Mouse (Mus musculus) small intestine, adult 2 months (tissue): Measurements from ENCODE around the gene Otud1. TPM values are rescaled to one million over a fixed set of nuclear protein-coding genes. Genes with fewer than 3 reads are reported as not detected.

Experiments
- H3K27ac ChIP-seq: fragments of 200-500 bp; 2 replicates; pipeline ENCODE4 v1.5.1; 2012; ENCODE audit warnings: low read depth, low read length, control low read depth, inconsistent platforms; ENCODE audit not compliant: insufficient read depth
- H3K27me3 ChIP-seq: fragments of 200-500 bp; 2 replicates; pipeline ENCODE4 v1.6.1; 2012; ENCODE audit warnings: mild to moderate bottlenecking, moderate library complexity, low read length, inconsistent platforms; ENCODE audit not compliant: control insufficient read depth, insufficient read depth
- H3K36me3 ChIP-seq: fragments of 200-500 bp; 2 replicates; pipeline ENCODE4 v1.6.1; 2012; ENCODE audit warnings: mild to moderate bottlenecking, low read length, control low read depth, inconsistent platforms; ENCODE audit not compliant: control insufficient read depth, insufficient read depth
- H3K4me1 ChIP-seq: fragments of 200-500 bp; 2 replicates; pipeline ENCODE4 v1.6.1; 2012; ENCODE audit warnings: low read length, inconsistent platforms, mixed read lengths; ENCODE audit not compliant: control insufficient read depth, insufficient read depth, insufficient read length
- H3K4me3 ChIP-seq: fragments of 200-500 bp; 2 replicates; pipeline ENCODE4 v1.5.1; 2012; ENCODE audit warnings: low read depth, mild to moderate bottlenecking, control low read depth, inconsistent platforms, low read length, moderate library complexity
- CTCF ChIP-seq: fragments of 200-500 bp; IDR thresholded peaks from 2 replicates; pipeline ENCODE4 v1.5.1; 2012; ENCODE audit warnings: low read depth, mild to moderate bottlenecking, control low read depth, inconsistent platforms, low read length, moderate library complexity, mixed read lengths; ENCODE audit not compliant: insufficient replicate concordance, insufficient read length; ENCODE audit errors: extremely low read depth
- POLR2A ChIP-seq: fragments of 200-500 bp; IDR thresholded peaks from 2 replicates; pipeline ENCODE4 v1.6.1; 2012; ENCODE audit warnings: low read depth, mild to moderate bottlenecking, control low read depth, inconsistent platforms, low read length, moderate library complexity
- WGBS: fragments of 180-500 bp; shearing (Covaris S2); methylation state at CpG from one replicate; pipeline ENCODE4 v1.1.7; 2018; 5-methylcytosine and 5-hydroxymethylcytosine counted together
- polyA plus RNA-seq: library from polyadenylated mRNA; depleted of rRNA; stranded (reverse); fragments of >200 nt; gene quantifications from 2 replicates; pipeline ENCODE4 v1.2.3, GENCODE M21; 2012; rRNA removed

The Otud1 gene
- 4.4 and 6.1 TPM in 2 replicates for polyA plus RNA-seq

DNA sequence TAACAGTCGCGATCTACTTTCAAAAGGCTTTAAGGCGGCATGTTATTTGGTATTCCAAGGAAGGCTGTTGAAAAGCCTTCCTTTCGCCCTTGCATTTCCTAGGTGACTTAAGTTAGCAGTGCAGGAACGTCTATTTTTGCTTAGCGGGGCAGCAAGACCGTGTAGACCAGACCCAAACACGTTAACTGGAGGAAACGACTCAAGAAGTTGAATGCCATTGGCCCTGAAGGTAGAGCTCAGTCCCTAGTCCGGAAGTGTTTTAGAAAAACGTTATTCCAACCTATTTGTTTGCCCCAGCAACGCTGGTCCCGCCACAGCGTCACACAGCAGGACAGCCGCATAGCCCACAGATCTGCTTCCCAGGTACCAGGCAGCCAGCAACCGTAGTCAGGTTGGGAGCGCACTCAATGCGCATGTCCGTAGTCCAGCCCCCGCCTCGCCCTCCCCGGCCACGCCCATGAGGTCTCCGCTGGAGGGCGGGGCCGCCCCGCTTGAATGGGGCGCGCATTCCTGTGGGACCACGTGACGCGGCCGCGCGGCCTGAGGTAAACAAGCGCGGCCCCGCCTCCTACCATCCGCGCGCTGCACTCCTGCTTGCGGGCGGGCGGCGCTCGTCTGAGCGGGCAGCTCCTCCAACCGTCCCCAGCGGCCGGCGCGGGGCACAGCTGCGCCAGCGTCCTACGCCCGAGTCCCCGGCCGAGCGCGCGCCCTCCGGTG lies at the start of gene Otud1:
Otud1 (plus strand) TSS at position 595 of the 717 bp plus-strand sequence.
- TF ChIP-seq POLR2A (peak; percentile 58; the same call in 1 of the 2 replicates), CTCF (no peak)
- H3K4me1 ChIP-seq, result peaks cover 2% of the 10 kb centered on the region
- H3K4me3 ChIP-seq, result peak within 1 kb of the TSS; percentile 83
- H3K27me3 ChIP-seq, result peaks cover 14% of the 10 kb centered on the region
- H3K36me3 ChIP-seq, result no peaks in the 10 kb centered on the region
- WGBS, result 1% methylated on average over 62 of the region's 62 CpGs
- H3K27ac ChIP-seq, result peak within 1 kb of the TSS; percentile 63

DNA sequence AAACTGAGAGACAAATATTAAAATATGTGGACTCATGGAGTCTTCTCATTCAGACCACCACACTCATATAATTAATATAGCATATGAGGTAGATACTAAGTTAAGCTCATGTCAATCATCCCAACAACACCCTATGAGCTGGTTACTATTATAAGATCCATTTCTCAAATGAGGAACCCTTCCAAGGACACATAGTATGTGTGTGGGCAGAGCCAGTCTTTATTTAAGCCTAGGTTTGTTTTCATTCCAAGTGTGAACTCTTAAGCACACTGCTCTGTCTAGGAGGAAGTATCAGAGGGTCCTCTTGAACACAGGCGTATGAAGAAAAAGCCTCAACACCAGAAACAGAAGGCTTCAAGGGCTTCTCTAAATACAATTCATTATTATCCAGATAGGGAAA lies 49.7 kb upstream of the Otud1 start:
- TF ChIP-seq CTCF (no peak), POLR2A (no peak)
- H3K27me3 ChIP-seq, result no peaks in the 10 kb centered on the region
- 78% methylated on average over 1 of the region's 1 CpGs for WGBS
- no peaks in the 10 kb centered on the region for H3K36me3 ChIP-seq
- H3K4me3 ChIP-seq, result no peak overlapping the region
- H3K27ac ChIP-seq, result no peak overlapping the region
- H3K4me1 ChIP-seq, result no peaks in the 10 kb centered on the region

DNA sequence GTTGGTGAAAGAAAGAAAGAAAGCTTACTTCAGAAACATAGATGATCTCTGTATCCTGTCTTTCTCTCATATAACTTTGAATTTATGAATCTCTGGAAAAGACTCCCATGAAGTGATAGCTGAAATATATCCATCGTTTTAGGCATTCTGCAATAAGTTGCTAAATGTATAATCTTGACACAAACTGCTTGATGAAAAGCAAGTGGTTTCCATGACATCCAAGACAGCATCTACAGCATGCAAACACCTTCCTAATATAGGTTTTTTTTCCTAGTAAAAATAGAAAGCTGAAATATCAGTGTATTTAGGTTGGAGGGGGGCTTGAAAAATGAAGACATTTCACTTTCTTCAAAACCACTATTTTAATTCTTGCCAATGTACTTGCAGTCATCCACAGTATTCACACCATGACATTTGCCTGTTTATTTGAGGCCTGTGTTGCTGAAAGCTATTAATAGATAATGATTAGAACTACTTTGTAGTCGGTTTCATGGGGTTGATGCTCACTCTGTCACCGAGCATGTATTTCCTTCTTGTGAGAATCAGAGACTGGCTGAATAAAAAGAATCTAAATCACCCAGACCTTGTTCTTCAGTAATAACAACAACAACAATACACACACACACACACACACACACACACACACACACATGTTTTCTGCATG lies 49.0 kb upstream of the Otud1 start:
- TF ChIP-seq POLR2A (no peak), CTCF (no peak)
- 73% methylated on average over 3 of the region's 3 CpGs for WGBS
- Histone ChIP-seq H3K4me3 (no peak overlapping the region), H3K4me1 (no peaks in the 10 kb centered on the region), H3K27ac (no peak overlapping the region), H3K36me3 (no peaks in the 10 kb centered on the region), H3K27me3 (no peaks in the 10 kb centered on the region)

DNA sequence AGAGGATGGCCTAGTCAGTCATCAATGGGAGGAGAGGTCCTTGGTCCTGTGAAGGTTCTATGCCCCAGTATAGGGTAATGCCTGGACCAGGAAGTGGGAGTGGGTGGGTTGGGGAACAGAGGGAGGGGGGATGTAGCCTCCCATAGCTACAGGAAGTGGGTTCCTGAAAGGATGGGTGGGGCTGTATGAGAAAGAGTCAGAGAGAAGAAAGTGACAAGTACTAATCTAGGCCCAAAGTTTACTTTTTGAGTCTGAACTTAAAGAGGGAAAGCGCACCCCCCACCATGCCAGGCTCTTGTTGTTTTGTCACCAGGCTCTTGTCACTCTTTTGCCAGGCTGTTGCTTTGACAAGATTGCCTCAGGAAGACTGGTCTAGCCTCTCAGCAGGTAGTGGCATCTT lies 35.5 kb upstream of the Otud1 start:
- no peak for TF ChIP-seq POLR2A
- no peak for TF ChIP-seq CTCF
- H3K4me1 ChIP-seq, result no peaks in the 10 kb centered on the region
- H3K36me3 ChIP-seq, result no peaks in the 10 kb centered on the region
- no peak overlapping the region for H3K27ac ChIP-seq
- no peaks in the 10 kb centered on the region for H3K27me3 ChIP-seq
- no peak overlapping the region for H3K4me3 ChIP-seq
- 96% methylated on average over 1 of the region's 1 CpGs for WGBS

DNA sequence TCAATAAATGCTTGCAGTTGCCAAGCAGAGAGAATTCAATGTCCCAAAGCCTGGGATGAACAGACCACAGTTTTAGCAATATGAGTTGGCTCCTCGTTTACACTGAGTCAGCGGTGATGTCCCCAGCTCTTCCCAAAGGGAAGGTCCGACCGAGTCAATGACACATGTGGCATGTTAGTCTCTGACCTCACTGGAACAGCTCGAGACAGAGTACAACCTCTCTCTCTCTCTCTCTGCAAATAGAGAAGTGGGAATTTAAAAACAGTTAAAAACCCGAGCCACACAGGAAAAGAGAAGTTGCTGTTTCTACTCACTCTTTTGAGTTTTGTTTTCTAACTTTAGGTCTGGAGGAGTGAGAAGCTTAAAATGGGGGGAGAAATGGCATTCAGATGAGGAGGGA lies 30.5 kb upstream of the Otud1 start:
- Histone ChIP-seq H3K36me3 (no peaks in the 10 kb centered on the region), H3K27ac (no peak overlapping the region), H3K4me3 (no peak overlapping the region), H3K4me1 (no peaks in the 10 kb centered on the region), H3K27me3 (no peaks in the 10 kb centered on the region)
- TF ChIP-seq POLR2A, result no peak
- no peak for TF ChIP-seq CTCF
- 65% methylated on average over 6 of the region's 6 CpGs for WGBS

DNA sequence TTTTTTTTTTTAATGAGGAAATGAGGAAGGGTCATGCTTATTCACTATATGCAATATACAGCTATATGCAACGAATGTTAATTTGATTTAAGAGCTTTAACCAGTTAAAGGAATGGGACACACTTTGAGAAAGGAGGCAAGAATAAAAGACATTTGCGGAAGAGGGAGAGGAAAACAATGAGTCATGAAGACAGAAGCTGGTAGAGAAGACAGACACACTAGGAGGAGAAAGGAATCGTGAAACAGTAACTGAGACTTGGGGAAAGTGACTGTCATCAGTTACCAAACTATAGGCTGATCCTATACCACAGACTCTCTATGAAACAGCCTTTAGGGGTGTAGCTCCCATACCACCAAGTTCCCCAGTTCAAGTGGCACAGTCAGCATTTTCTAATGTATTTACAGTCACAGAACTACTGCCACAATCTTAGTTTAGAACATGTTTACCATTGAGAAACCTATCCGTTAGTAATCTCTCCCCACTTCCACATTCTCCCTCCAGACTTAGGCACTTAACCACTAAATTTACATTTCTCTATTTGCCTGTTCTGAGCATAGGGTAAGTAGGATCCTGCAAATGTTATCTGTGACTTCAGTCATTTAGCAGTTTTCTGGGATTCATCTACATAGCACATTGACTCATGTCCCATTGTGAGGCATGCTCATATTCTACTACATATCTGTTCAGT lies 29.5 kb upstream of the Otud1 start:
- 72% methylated on average over 4 of the region's 4 CpGs for WGBS
- Histone ChIP-seq H3K4me3 (no peak overlapping the region), H3K4me1 (no peaks in the 10 kb centered on the region), H3K27me3 (no peaks in the 10 kb centered on the region), H3K36me3 (no peaks in the 10 kb centered on the region), H3K27ac (no peak overlapping the region)
- no peak for TF ChIP-seq CTCF

DNA sequence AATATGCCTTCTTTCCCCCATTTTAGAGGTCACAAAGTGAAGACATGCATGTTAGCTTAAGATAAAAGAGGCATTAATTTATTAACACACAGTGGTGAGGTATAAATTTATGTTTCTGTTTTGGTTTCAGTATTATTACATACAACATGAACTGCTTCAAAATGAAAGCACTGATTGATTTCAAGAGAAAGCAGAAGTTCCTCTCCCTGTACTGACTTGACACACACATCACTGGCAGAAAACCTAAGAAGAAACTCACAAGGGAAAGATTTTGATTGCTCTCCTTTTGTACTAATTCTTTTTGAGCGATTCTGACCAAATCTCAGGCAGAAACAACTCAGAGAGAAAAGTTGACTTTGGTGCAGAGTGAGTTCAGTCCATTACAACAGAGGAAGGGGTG lies 27.0 kb upstream of the Otud1 start:
- Histone ChIP-seq H3K4me1 (no peaks in the 10 kb centered on the region), H3K27ac (no peak overlapping the region), H3K4me3 (no peak overlapping the region), H3K36me3 (no peaks in the 10 kb centered on the region), H3K27me3 (no peaks in the 10 kb centered on the region)
- WGBS, result 62% methylated on average over 1 of the region's 1 CpGs
- no peak for TF ChIP-seq CTCF
- no peak for TF ChIP-seq POLR2A
